Mouse (Mus musculus) kidney, adult 2 months (tissue): ENCODE data around the gene Tshz2.

ENCODE experiments used
- CTCF ChIP-seq: fragments of 200-500 bp; conservative IDR thresholded peaks from 2 replicates; pipeline ENCODE4 v1.5.1; 2011; ENCODE audit warnings: low read depth, mild to moderate bottlenecking, control low read depth, low read length, moderate library complexity, mixed read lengths; ENCODE audit not compliant: insufficient read depth, insufficient read length
- POLR2A ChIP-seq: fragments of 200-500 bp; IDR thresholded peaks from one replicate; pipeline ENCODE4 v1.6.1; 2011; ENCODE audit warnings: low read depth, low read length, control low read depth

DNA sequence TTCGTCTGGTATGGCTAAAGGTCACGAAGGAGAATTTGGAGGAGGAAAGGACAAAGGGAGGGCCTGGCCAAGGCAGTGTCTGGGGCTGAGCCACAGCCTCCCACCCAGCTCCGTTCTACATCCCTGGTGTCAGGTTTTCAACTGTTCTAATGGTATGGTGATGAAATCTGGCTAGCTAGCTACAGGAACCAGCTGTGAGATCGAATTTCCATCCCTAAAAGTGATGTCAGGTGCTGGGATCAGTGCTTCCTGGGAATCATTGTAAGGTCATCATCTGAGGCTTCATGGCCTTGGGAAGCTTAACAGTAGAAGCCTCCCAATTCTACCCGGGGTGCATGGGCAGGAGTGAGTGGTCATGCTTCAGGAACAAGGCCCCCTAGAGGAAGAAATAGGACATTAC is 171.6 kb downstream of the Tshz2 start:
- TF ChIP-seq POLR2A (no peak), CTCF (no peak)
